Mouse (Mus musculus) olfactory bulb, adult 2 months (tissue): ENCODE data around the gene Sh3rf1.

Experiments
- CTCF ChIP-seq: fragments of 200-500 bp; IDR thresholded peaks from 2 replicates; pipeline ENCODE4 v1.5.1; 2012; ENCODE audit warnings: low read depth, mild to moderate bottlenecking, low read length, moderate library complexity; ENCODE audit not compliant: insufficient read depth
- POLR2A ChIP-seq: fragments of 200-500 bp; IDR thresholded peaks from 2 replicates; pipeline ENCODE4 v1.6.1; 2012; ENCODE audit warnings: mild to moderate bottlenecking, low read depth, low read length, moderate library complexity; ENCODE audit not compliant: insufficient read depth

DNA sequence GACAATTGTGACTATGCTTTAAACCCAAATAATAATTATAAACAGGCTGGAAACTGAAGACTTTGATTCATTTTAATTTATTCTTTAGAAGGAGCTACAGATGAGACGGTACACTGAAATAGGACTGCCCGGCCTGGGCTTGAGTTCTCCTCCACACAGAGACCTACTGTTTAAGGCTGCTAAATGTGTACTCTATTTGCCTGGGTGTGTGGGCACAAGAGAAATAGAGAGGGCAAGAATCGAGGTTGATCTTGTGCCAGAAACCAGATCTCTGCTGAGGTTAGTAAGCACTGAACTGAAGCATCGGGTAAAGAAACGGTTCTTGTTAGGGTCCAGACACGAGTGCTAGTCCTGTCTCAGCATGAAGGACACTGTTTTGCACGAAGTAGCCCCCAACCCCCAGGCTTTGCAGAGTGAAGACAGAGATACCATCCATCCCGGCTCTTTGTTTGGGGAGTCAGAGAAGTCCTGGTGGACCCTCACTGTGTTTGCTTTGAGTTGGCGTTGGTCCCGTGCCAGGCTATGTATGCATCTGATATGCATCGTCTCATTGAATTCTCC, 64.4 kb downstream of the Sh3rf1 start:
- TF ChIP-seq CTCF (no peak), POLR2A (no peak)
